Mouse (Mus musculus) bone marrow macrophage, adult 2 months (primary cell): ENCODE measurements around the gene Cpa3.

ENCODE experiments used
- CTCF ChIP-seq: IDR thresholded peaks from 2 replicates; pipeline ENCODE4 v1.5.1; 2012; ENCODE audit warnings: low read depth, mild to moderate bottlenecking, low read length, moderate library complexity
- POLR2A ChIP-seq: IDR thresholded peaks from 2 replicates; pipeline ENCODE4 v1.6.1; 2012; ENCODE audit warnings: mild to moderate bottlenecking, low read depth, low read length, borderline replicate concordance

DNA sequence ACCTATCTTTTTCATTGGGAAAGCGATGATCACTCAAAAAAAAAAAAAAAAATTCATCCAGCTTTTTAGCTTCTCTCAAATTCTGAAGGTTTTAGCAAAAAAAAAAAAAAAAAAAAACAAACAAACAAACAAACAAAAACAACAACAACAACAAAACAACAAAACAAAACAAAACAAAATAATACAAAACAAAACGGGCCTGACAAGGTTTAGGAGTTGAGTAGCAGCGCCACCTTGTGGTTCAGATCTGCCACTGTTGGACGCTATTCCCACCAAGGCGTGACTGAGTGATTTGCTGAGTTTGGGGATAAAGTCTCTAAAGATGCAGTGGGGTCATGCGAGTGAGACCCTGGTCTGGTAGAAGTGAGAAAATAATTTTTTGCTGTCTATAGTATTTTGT lies 43.1 kb downstream of the Cpa3 start:
- TF ChIP-seq CTCF (peak; percentile 70; the same call in 1 of the 2 replicates), POLR2A (no peak)
